Mouse (Mus musculus): Measurements from ENCODE around the gene Cldn4.
"Not testable (repeated sequence)": the region's sequence is repeated elsewhere in the genome, so short reads cannot be mapped to it uniquely, and the experiment has no call there.

Gene Cldn4

GRCm38 (mm10) chr5:134963546-134963945, 16.8 kb upstream of the Cldn4 start:
- DNase-seq, result peak; percentile 55 to 69

- no peak for DNase-seq
Observed at GRCm38 (mm10) chr5:134961519-134961918, 14.8 kb upstream of the Cldn4 start.

GRCm38 (mm10) chr5:134960430-134960829, 13.7 kb upstream of the Cldn4 start:
- DNase-seq, result no peak

- DNase-seq, result peak in 1 of 2 experiments; percentile 25
Observed at GRCm38 (mm10) chr5:134959114-134959513, 12.4 kb upstream of the Cldn4 start.

GRCm38 (mm10) chr5:134955491-134955890, 8.8 kb upstream of the Cldn4 start:
- no peak for DNase-seq

- peak; percentile 15 to 21 for DNase-seq
Observed at GRCm38 (mm10) chr5:134951053-134951884, 4.5 kb upstream of the Cldn4 start.

GRCm38 (mm10) chr5:134948085-134948439, 1.3 kb upstream of the Cldn4 start:
- no peak for DNase-seq

GRCm38 (mm10) chr5:134947420-134948084, 818 bp upstream of the Cldn4 start:
- DNase-seq, result no peak

- DNase-seq, result no peak
Observed at GRCm38 (mm10) chr5:134946063-134946856, 474 bp downstream of the Cldn4 start.

- no peak for DNase-seq
Observed at GRCm38 (mm10) chr5:134945266-134945959, 1.3 kb downstream of the Cldn4 start.

GRCm38 (mm10) chr5:134944179-134944578, 2.6 kb downstream of the Cldn4 start:
- no peak for DNase-seq

GRCm38 (mm10) chr5:134942740-134943139, 4.0 kb downstream of the Cldn4 start:
- DNase-seq, result peak; percentile 36 to 50

GRCm38 (mm10) chr5:134941472-134942209, 5.1 kb downstream of the Cldn4 start:
- peak; percentile 39 to 65 for DNase-seq

GRCm38 (mm10) chr5:134939554-134939953, 7.2 kb downstream of the Cldn4 start:
- DNase-seq, result not testable (repeated sequence)

- DNase-seq, result no peak
Observed at GRCm38 (mm10) chr5:134939069-134939468, 7.7 kb downstream of the Cldn4 start.

- DNase-seq, result no peak
Observed at GRCm38 (mm10) chr5:134936626-134937185, 10.0 kb downstream of the Cldn4 start.

- no peak for DNase-seq
Observed at GRCm38 (mm10) chr5:134936051-134936450, 10.7 kb downstream of the Cldn4 start.

- no peak for DNase-seq
Observed at GRCm38 (mm10) chr5:134934666-134935065, 12.1 kb downstream of the Cldn4 start.

- not testable (repeated sequence) for DNase-seq
Observed at GRCm38 (mm10) chr5:134933686-134934085, 13.0 kb downstream of the Cldn4 start.

GRCm38 (mm10) chr5:134933281-134933680, 13.5 kb downstream of the Cldn4 start:
- DNase-seq, result no peak

- peak; percentile 66 to 79 for DNase-seq
Observed at GRCm38 (mm10) chr5:134932903-134933276, 13.8 kb downstream of the Cldn4 start.
